Mouse (Mus musculus): ENCODE data around the gene Ctbs. TPM values are rescaled to one million over a fixed set of nuclear protein-coding genes. Genes with fewer than 3 reads are reported as not detected.

Gene Ctbs
- total and polyA plus RNA-seq, 2 experiments from 2014 or later: 4.4 to 9.9 TPM

DNA sequence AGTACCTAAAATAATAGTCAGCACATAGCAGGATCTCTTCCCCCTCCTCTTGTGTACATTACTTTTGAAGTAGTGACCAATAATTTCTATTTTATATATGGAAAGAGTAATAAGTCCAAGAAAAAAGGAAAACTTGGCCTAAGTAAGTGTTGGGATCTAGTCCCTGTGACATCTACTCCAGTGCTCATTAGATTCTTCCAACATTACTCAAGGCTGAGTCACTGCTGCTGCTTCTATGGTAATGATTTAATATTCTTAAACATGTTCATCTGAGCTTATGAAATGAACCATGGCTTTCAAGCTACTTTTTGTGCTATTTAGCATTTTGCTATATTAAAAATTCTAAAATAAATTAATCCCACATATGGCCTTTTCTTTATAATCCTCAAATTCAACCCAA, 24.1 kb downstream of the Ctbs start:
- H3K36me3 ChIP-seq (ENCODE audit: insufficient read depth): no peaks in the 10 kb centered on the region
- H3K9me3 ChIP-seq (ENCODE audit: low read length): no peaks in the 10 kb centered on the region
- H3K27me3 ChIP-seq (ENCODE audit: insufficient read depth, low read length): no peaks in the 10 kb centered on the region
- no peak overlapping the region for H3K27ac ChIP-seq (ENCODE audit: low read depth, low read length)
- no peak overlapping the region for H3K4me2 ChIP-seq (ENCODE audit: low read depth)
- no peak overlapping the region for H3K9ac ChIP-seq
- DNase-seq (no peak), ATAC-seq (no peak)
- TF ChIP-seq CTCF (IDR thresholded peaks at IDR 0.05; ENCODE audit: low read depth): no peak
- no peaks in the 10 kb centered on the region for H3K4me1 ChIP-seq (ENCODE audit: insufficient read depth)
- H3K4me3 ChIP-seq (ENCODE audit: low read depth, low read length): no peak overlapping the region

DNA sequence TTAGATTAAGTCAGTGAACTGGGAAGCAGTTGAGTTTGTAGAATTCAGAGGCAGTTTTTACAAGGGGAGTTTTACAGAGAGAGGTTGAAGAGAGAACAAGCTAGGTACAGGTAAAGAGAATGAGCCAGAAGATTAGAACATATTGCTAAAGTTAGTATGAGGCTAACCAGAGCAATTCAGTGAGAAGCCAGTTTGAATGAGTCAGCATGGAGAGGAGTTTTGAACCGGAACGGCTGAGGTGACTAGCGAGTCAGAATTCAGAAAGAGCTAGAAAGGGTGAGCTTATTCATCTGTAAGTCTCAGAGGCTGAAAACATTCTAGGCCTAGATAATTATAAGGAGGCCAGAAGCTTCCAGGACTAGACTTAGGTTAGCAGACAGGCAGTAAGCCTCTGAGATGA, 24.8 kb downstream of the Ctbs start:
- ATAC-seq (no peak), DNase-seq (no peak)
- TF ChIP-seq CTCF (IDR thresholded peaks at IDR 0.05; ENCODE audit: low read depth): no peak
- H3K4me1 ChIP-seq (ENCODE audit: insufficient read depth): no peaks in the 10 kb centered on the region
- H3K4me2 ChIP-seq (ENCODE audit: low read depth): no peak overlapping the region
- H3K9ac ChIP-seq: no peak overlapping the region
- WGBS: 90% methylated on average over 3 of the region's 3 CpGs
- H3K27ac ChIP-seq (ENCODE audit: low read depth, low read length): no peak overlapping the region
- H3K9me3 ChIP-seq (ENCODE audit: low read length): no peaks in the 10 kb centered on the region
- H3K4me3 ChIP-seq (ENCODE audit: low read depth, low read length): no peak overlapping the region
- no peaks in the 10 kb centered on the region for H3K36me3 ChIP-seq (ENCODE audit: insufficient read depth)
- H3K27me3 ChIP-seq (ENCODE audit: insufficient read depth, low read length): no peaks in the 10 kb centered on the region

DNA sequence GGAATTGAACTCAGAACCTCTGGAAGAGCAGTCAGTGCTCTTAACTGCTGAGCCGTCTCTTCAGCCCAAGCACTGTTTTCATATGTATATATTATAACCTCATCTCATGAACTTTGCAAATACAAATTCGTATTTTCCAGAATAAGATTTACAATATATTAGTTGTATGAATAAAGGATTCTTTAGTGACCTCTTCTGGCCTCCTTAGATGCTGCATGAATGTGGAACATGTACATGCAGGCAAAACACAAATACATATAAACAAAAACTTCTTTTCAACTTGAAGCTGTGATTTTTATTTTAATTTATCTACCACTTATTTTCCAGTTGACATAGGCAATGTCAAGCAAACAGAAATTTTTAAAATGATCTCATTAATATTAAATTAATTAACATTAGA, 32.4 kb downstream of the Ctbs start:
- DNase-seq (no peak), ATAC-seq (no peak)
- Histone ChIP-seq H3K27ac (ENCODE audit: low read depth, low read length) (no peak overlapping the region), H3K9ac (no peak overlapping the region), H3K4me3 (ENCODE audit: low read depth, low read length) (no peak overlapping the region), H3K4me2 (ENCODE audit: low read depth) (no peak overlapping the region), H3K4me1 (ENCODE audit: insufficient read depth) (no peaks in the 10 kb centered on the region), H3K9me3 (ENCODE audit: low read length) (no peaks in the 10 kb centered on the region), H3K36me3 (ENCODE audit: insufficient read depth) (no peaks in the 10 kb centered on the region), H3K27me3 (ENCODE audit: insufficient read depth, low read length) (no peaks in the 10 kb centered on the region)
- WGBS: 72% methylated on average over 2 of the region's 2 CpGs
- TF ChIP-seq CTCF (IDR thresholded peaks at IDR 0.05; ENCODE audit: low read depth): no peak

DNA sequence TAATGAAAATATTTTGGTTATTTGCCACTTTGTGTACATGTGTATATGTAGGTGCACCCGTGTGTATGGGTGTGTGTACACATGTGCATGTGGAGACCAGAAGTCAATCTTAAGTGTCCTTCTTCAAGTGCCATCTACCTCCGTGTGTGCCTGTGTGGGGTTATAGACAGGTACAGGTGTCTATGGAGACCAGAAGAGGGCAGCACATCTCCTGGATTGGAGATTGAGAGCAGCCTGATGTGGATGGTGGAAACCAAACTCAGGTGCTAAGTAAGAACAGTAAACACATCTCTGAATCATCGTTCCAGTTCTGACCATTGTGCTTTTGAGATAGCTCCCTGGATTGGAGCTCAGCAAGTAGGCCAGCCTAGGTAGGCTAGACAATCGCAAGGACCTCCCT, 36.9 kb downstream of the Ctbs start:
- no peak overlapping the region for H3K27ac ChIP-seq (ENCODE audit: low read depth, low read length)
- H3K36me3 ChIP-seq (ENCODE audit: insufficient read depth): no peaks in the 10 kb centered on the region
- TF ChIP-seq CTCF (IDR thresholded peaks at IDR 0.05; ENCODE audit: low read depth): no peak
- ATAC-seq: no peak
- 87% methylated on average over 4 of the region's 4 CpGs for WGBS
- H3K27me3 ChIP-seq (ENCODE audit: insufficient read depth, low read length): no peaks in the 10 kb centered on the region
- H3K4me3 ChIP-seq (ENCODE audit: low read depth, low read length): no peak overlapping the region
- H3K9me3 ChIP-seq (ENCODE audit: low read length): no peaks in the 10 kb centered on the region
- no peak for DNase-seq
- H3K4me2 ChIP-seq (ENCODE audit: low read depth): no peak overlapping the region
- no peak overlapping the region for H3K9ac ChIP-seq
- no peaks in the 10 kb centered on the region for H3K4me1 ChIP-seq (ENCODE audit: insufficient read depth)

DNA sequence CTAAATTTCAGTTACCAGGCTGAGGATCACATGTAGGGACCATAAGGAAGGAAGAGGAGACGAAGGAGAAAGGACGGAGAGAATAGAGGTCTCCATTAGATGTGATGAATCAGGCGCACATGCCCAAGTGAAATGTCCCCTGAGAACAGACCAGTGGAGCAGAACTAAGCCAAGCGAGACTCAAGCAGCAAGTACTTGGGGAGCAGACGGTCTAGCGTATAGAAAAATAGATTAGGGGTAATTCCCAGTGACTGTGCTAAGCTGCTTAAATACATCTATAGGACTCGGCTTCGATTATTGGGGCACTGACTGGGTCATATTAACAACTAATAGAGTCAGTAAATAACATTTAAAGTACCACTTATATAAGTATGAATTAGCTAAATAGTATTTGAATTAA, 45.3 kb downstream of the Ctbs start:
- 43% methylated on average over 8 of the region's 8 CpGs for WGBS
- Histone ChIP-seq H3K4me3 (ENCODE audit: low read depth, low read length) (no peak overlapping the region), H3K27ac (ENCODE audit: low read depth, low read length) (no peak overlapping the region), H3K4me2 (ENCODE audit: low read depth) (no peak overlapping the region), H3K9me3 (ENCODE audit: low read length) (no peaks in the 10 kb centered on the region), H3K4me1 (ENCODE audit: insufficient read depth) (no peaks in the 10 kb centered on the region), H3K9ac (no peak overlapping the region), H3K36me3 (ENCODE audit: insufficient read depth) (no peaks in the 10 kb centered on the region), H3K27me3 (ENCODE audit: insufficient read depth, low read length) (no peaks in the 10 kb centered on the region)
- no peak for TF ChIP-seq CTCF (IDR thresholded peaks at IDR 0.05; ENCODE audit: low read depth)
- ATAC-seq (no peak), DNase-seq (no peak)

DNA sequence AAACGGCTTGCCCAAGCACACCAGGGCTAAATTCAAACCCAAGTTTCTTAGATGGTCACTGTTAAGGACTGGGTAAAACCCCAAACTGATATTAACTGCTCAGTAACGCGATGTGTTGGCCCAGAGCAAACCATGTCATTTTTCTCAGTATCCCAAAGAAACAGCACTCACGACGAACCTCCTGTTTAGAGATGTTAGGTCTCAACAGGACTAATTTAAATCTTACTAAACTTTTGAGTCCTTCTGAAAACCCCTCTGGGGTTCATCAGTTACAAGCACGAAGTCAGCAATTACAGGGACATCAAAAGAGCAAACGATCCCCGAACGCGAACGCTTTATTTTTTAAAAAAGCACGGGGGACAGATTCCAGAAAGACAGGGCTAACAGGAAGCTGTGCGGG, 49.4 kb downstream of the Ctbs start:
- no peak for TF ChIP-seq CTCF (IDR thresholded peaks at IDR 0.05; ENCODE audit: low read depth)
- H3K36me3 ChIP-seq (ENCODE audit: insufficient read depth): peaks cover 8% of the 10 kb centered on the region; the same call in 1 of the 2 replicates
- peaks cover 5% of the 10 kb centered on the region; the same call in 1 of the 2 replicates for H3K4me1 ChIP-seq (ENCODE audit: insufficient read depth)
- H3K9ac ChIP-seq: peak overlapping the region; percentile 64
- peak overlapping the region; percentile 69 for H3K4me2 ChIP-seq (ENCODE audit: low read depth)
- H3K4me3 ChIP-seq (ENCODE audit: low read depth, low read length): peak overlapping the region; percentile 75
- WGBS: 4% methylated on average over 13 of the region's 13 CpGs
- H3K27ac ChIP-seq (ENCODE audit: low read depth, low read length): peak overlapping the region; percentile 51
- H3K9me3 ChIP-seq (ENCODE audit: low read length): no peaks in the 10 kb centered on the region
- no peak for ATAC-seq
- H3K27me3 ChIP-seq (ENCODE audit: insufficient read depth, low read length): no peaks in the 10 kb centered on the region
- no peak for DNase-seq

DNA sequence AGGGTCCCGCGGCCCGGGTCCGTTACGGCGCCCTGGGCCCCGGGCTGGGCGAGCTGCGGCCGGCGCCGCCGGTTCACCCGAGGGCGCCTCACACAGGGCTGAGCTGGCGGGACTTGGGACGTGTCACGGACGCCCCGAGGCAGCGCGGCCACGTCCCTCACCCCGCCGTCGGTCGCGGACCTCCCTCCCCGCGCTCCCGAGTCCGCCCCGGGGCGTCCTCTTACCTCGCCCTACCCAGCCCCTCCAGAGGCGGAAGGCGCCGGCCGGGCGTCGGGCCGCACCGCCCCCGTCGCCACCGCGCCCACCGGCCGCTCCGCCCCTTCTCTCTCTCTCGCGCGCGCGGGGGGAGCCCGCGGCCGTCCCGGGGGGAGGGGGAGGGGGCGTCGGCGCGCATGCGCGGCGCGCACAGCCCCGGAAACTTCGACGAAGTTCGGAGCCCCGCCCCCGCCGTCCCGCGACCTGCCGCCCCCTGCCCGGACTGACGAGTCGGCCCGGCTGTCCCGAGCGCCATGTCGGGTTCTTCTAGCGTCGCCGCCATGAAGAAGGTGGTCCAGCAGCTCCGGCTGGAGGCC, 49.9 kb downstream of the Ctbs start, which contains the start of the genes Spata1 and Gng5:
Gene Spata1, minus strand, starts transcription at position 323 of the 572 bp plus-strand sequence.
Gene Gng5, plus strand, starts transcription at position 377 of the 572 bp plus-strand sequence.
- H3K4me2 ChIP-seq (ENCODE audit: low read depth): peak within 1 kb of the TSS; percentile 69
- WGBS: under 1% methylated on average over 57 of the region's 88 CpGs
- peak; percentile 90 for DNase-seq
- H3K4me3 ChIP-seq (ENCODE audit: low read depth, low read length): peak within 1 kb of the TSS; percentile 75
- peak; percentile 84 for ATAC-seq
- H3K9me3 ChIP-seq (ENCODE audit: low read length): no peaks in the 10 kb centered on the region
- peaks cover 5% of the 10 kb centered on the region; the same call in 1 of the 2 replicates for H3K4me1 ChIP-seq (ENCODE audit: insufficient read depth)
- no peaks in the 10 kb centered on the region for H3K27me3 ChIP-seq (ENCODE audit: insufficient read depth, low read length)
- TF ChIP-seq CTCF (IDR thresholded peaks at IDR 0.05; ENCODE audit: low read depth): no peak
- H3K36me3 ChIP-seq (ENCODE audit: insufficient read depth): peaks cover 9% of the 10 kb centered on the region; the same call in 1 of the 2 replicates
- H3K9ac ChIP-seq: peak within 1 kb of the TSS; percentile 64
- H3K27ac ChIP-seq (ENCODE audit: low read depth, low read length): peak within 1 kb of the TSS; percentile 75
